Mouse (Mus musculus) urinary bladder, postnatal 0 days (tissue): ENCODE data around the gene March4. TPM values are rescaled to one million over a fixed set of nuclear protein-coding genes. Genes with fewer than 3 reads are reported as not detected.

Experiments
- polyA plus RNA-seq: library from polyadenylated mRNA; unstranded; fragments of >200 nt; fragmentation: Nextera tagmentation; extraction: Ambion mirVana; gene quantifications from 2 replicates; pipeline ENCODE4 v1.2.1, GENCODE M21; 2015

March4 gene
- polyA plus RNA-seq, result not detected in 2 replicates

DNA sequence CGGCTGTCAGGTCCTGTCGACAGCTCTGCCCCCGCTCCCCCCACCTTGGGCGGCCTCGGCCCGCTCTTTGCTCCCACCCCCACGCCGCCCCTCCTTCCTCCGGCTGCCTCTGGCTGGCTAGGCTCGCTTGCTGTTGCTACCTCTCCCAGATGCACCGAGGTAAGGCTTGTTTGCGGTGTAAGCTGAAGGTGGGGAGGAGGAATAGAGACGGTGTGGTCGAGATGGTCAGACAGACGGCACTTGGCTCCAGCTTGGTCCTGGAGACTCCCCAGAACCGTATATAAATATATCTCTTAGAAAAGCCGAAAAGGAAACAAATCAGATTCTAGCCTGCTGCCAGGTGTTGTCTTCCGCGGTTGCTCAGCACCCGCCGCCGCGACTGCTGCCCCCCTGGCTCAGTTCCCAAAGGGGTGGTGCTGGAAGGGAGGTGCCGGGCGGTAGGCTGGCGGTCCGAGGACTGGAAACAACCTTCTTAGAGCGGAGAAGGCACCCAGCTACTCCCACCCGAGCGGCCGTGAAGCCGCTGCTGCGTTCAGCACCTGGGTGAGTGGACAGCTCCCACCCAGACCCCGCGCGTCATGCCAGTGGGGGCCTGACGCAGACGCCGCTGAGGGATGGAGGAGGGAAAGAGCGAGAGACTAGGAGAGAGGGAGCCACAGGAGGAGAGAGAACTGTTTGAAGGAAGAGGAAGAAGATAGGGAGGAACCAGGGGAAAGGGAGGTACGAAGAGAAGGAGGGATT lies at the start of gene March4:
TSS of gene March4 (minus strand) at position 320 of the 741 bp plus-strand sequence.

DNA sequence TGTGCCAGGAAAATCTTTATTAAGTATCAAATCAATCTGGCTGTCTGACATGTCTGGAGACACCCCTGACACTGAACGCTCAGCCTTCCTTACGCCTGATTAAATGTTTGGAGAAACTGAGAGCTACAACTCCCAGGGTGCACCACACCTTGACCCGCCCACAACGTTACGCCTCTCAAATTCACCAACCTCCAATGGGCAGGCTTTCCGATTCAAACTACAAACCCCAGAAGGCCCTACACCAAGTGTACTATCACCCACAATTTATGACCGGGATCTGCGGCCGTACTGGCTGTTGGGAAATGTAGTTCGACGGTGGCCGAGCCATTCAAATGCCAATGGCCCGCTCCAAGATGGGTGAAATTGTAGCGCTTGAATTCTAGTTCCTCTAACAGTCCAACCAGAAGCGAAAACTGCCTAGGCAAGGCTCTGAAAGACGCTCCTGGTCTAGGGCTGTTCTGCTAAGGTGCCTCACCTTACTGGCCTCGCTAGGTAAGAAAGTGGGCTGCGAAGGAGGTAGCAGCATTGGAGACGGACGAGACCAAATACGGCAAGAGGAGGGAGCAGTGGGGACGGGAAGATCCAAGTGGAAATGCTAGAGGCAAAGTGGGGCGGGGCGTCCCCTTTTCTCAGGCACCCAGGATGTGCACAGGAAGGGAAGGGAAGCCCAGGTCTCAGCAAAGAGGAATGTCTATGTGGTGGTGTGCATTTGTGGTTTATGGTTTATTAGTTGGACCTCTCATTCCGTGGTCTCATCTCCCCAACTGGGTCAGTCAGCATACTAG lies 46.4 kb upstream of the March4 start, which contains the start of gene Smarcal1:
TSS of gene Smarcal1 (plus strand) at position 305 of the 785 bp plus-strand sequence.

Other genes with a start within 250 kb of the March4 start
- 18.2 and 20.0 TPM in 2 replicates for gene Xrcc5, start 229.5 kb downstream of the March4 start, polyA plus RNA-seq
- gene Smarcal1, start 46.3 kb upstream of the March4 start, polyA plus RNA-seq, result 12.3 and 12.5 TPM in 2 replicates
- not detected in 2 replicates for gene Ankar, start 163.6 kb upstream of the March4 start, polyA plus RNA-seq
- gene Rpl37a, start 174.4 kb upstream of the March4 start, polyA plus RNA-seq, result 1,813 and 1,823 TPM in 2 replicates